Mouse (Mus musculus) kidney, embryonic 16.5 days (tissue): ENCODE measurements around the gene Krtcap2. TPM values are rescaled to one million over a fixed set of nuclear protein-coding genes. Genes with fewer than 3 reads are reported as not detected.
A peak's percentile ranks its signal among the peaks of the same experiment; 100 is the strongest.

ENCODE experiments used
- ATAC-seq: fragments of 200-750 bp; cut with Nextera tagmentation; 2 replicates; pipeline ENCODE4 v1.8.0; 2017; ENCODE audit warnings: moderate TSS enrichment; ENCODE audit not compliant: low FRiP score, low TSS enrichment
- H3K27ac ChIP-seq: fragments of 300-500 bp; sonication (generic); 2 replicates; pipeline ENCODE4 v1.5.1; 2014; ENCODE audit warnings: low read length
- H3K27me3 ChIP-seq: fragments of 300-500 bp; sonication (generic); 2 replicates; pipeline ENCODE4 v1.6.1; 2014; ENCODE audit warnings: low read length, control low read depth, mixed read lengths; ENCODE audit not compliant: insufficient read depth
- H3K36me3 ChIP-seq: fragments of 300-500 bp; sonication (generic); 2 replicates; pipeline ENCODE4 v1.6.1; 2014; ENCODE audit warnings: low read length, control low read depth, mixed read lengths; ENCODE audit not compliant: insufficient read depth
- H3K4me1 ChIP-seq: fragments of 300-500 bp; sonication (generic); 2 replicates; pipeline ENCODE4 v1.6.1; 2014; ENCODE audit warnings: low read length, control low read depth, mixed read lengths; ENCODE audit not compliant: insufficient read depth
- H3K4me2 ChIP-seq: fragments of 300-500 bp; sonication (generic); replicated peaks from 2 replicates; pipeline ENCODE4 v1.6.1; 2014; ENCODE audit warnings: low read depth, low read length
- H3K4me3 ChIP-seq: fragments of 300-500 bp; sonication (generic); 2 replicates; pipeline ENCODE4 v1.5.1; 2014; ENCODE audit warnings: mild to moderate bottlenecking, low read length
- H3K9ac ChIP-seq: fragments of 300-500 bp; sonication (generic); replicated peaks from 2 replicates; pipeline ENCODE4 v1.6.1; 2014; ENCODE audit warnings: low read length
- H3K9me3 ChIP-seq: fragments of 300-500 bp; sonication (generic); 2 replicates; pipeline ENCODE4 v1.6.1; 2016; ENCODE audit warnings: low read length, control low read depth
- WGBS: fragments of 180-500 bp; shearing (Covaris S2); extraction: QIAGEN DNeasy Blood & Tissue Kit; methylation state at CpG from one replicate; pipeline ENCODE4 v1.1.7; 2014; 5-methylcytosine and 5-hydroxymethylcytosine counted together
- polyA plus RNA-seq: library from polyadenylated mRNA; unstranded; fragments of >200 nt; fragmentation: Nextera tagmentation; extraction: Ambion mirVana; gene quantifications from 2 replicates; pipeline ENCODE4 v1.2.1, GENCODE M21; 2015

The Krtcap2 gene
- polyA plus RNA-seq, 1 experiment from 2014 or later: 272 TPM

DNA sequence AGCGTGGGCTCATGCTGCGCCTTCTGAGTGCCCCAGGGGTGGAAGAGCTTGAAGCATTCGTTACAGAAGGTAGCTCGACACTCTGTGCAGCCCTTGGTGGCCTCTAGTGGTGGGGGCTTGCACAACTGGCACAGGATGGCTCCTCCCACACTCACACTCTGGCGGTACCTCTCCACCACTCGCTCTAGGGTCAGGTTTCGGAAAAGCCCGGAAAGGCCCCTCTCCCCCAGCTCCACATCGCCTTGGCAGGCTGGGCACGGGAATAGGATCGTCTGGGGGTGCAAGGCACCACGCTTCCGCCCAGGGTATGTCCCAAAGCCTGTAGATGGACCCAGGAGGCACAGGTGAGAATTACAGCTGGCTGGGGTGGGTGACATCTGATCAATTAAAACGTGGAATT is 2.2 kb upstream of the Krtcap2 start:
- peak; percentile 59 for ATAC-seq
- no peaks in the 10 kb centered on the region for H3K9me3 ChIP-seq
- peak overlapping the region; percentile 92 for H3K4me2 ChIP-seq
- peaks cover 7% of the 10 kb centered on the region; the same call in 1 of the 2 replicates for H3K27me3 ChIP-seq
- 0 out of 2 replicates have a peak, but pooled peaks cover 2% of the 10 kb centered on the region for H3K36me3 ChIP-seq
- H3K4me3 ChIP-seq: peak overlapping the region; percentile 89
- H3K4me1 ChIP-seq: peaks cover 43% of the 10 kb centered on the region
- H3K9ac ChIP-seq: 0 out of 2 replicates have a peak overlapping the region, but pooled peaks have one; percentile 26
- WGBS: 12% methylated on average over 14 of the region's 14 CpGs
- H3K27ac ChIP-seq: peak overlapping the region; percentile 43; the same call in 1 of the 2 replicates

DNA sequence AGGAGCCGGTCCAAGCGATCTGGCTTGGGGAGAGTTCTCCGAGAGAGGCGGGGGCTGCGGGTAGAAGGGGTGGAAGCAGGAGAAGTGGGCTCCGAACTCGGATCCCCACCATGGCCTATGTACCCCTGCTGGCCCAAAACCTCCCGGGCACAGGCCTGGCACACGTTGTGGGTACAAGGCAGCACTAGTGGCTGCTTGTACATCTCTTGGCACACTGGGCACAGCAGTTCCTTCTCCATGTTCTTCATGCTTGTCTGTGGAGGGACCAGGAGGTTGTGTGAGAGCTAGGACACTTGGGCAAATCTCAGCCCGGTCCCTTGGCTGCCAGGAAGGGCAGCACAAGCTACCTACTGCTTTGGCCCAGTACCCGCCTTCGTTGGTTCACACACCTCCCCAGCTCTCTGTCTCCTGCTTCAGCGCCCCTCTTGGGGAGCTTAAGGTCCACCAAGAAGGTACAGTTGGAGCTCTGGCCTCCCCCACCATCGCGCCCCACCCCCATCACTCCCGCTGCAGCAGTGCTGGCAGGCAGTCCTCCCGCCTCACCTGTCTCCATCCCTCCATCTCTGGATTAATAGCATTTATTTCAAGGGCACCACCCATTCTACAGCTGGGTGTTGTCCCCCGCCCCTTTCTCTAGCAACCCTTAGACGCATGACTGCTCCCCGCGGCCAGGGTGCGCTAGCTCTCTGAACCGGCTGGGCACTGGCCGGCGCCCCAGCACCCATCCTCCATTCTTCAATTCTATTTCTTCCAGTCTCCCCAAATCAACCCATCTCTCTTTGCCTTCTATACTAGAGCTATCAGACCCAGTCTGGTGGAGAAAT is 1.4 kb upstream of the Krtcap2 start:
- H3K27ac ChIP-seq: peak overlapping the region; percentile 65
- ATAC-seq: peak; percentile 6; the same call in 1 of the 2 replicates
- peak overlapping the region; percentile 65 for H3K9ac ChIP-seq

DNA sequence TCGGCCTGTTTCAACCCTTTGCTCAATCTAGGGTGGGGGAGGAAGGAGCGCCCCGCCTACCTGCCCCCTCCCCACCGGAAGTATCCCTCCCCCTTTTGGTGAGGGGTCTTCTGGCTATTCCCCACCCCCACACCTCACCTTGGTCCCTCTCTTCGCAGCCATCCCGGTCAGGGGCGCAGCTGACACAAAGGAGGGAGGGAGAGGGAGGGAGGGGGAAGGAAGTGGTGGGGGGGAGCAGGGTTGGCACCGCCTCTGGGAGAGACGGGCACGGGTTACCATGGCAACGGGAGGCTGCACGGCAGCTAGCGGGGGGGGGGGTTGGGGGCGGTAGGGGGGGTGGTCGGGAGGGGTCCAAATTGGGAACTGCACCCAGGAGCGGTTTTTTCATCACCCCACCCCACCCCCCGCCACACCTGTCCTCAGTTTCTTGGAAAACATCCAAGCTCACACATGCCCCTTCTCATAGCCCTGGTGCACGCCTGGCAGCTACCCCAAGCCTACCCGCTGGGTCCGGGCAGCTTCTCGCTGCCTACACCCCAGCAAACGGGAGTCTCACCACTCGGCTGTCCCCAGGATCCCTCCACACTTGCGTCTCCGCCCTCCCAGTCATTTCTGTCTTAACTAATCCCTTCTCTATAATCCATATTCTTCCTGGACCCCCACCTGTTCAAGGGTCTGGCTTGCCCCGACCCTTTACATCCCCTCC is 631 bp upstream of the Krtcap2 start:
- H3K9ac ChIP-seq: peak overlapping the region; percentile 65
- 0 out of 2 replicates have a peak, but pooled peaks have one; percentile 5 for ATAC-seq
- H3K9me3 ChIP-seq: no peaks in the 10 kb centered on the region
- H3K36me3 ChIP-seq: peaks cover 10% of the 10 kb centered on the region; the same call in 1 of the 2 replicates
- peak overlapping the region; percentile 65; the same call in 1 of the 2 replicates for H3K27ac ChIP-seq
- H3K4me2 ChIP-seq: peak overlapping the region; percentile 92
- peaks cover 7% of the 10 kb centered on the region; the same call in 1 of the 2 replicates for H3K27me3 ChIP-seq
- peaks cover 43% of the 10 kb centered on the region for H3K4me1 ChIP-seq
- peak overlapping the region; percentile 89 for H3K4me3 ChIP-seq
- under 1% methylated on average over 23 of the region's 26 CpGs for WGBS

More for the DNA sequence above, 1.4 kb upstream of the Krtcap2 start:
- H3K4me3 ChIP-seq: peak overlapping the region; percentile 89
- peak overlapping the region; percentile 92 for H3K4me2 ChIP-seq
- peaks cover 7% of the 10 kb centered on the region; the same call in 1 of the 2 replicates for H3K36me3 ChIP-seq
- H3K9me3 ChIP-seq: no peaks in the 10 kb centered on the region
- peaks cover 7% of the 10 kb centered on the region; the same call in 1 of the 2 replicates for H3K27me3 ChIP-seq
- WGBS: 10% methylated on average over 25 of the region's 25 CpGs
- peaks cover 43% of the 10 kb centered on the region for H3K4me1 ChIP-seq

DNA sequence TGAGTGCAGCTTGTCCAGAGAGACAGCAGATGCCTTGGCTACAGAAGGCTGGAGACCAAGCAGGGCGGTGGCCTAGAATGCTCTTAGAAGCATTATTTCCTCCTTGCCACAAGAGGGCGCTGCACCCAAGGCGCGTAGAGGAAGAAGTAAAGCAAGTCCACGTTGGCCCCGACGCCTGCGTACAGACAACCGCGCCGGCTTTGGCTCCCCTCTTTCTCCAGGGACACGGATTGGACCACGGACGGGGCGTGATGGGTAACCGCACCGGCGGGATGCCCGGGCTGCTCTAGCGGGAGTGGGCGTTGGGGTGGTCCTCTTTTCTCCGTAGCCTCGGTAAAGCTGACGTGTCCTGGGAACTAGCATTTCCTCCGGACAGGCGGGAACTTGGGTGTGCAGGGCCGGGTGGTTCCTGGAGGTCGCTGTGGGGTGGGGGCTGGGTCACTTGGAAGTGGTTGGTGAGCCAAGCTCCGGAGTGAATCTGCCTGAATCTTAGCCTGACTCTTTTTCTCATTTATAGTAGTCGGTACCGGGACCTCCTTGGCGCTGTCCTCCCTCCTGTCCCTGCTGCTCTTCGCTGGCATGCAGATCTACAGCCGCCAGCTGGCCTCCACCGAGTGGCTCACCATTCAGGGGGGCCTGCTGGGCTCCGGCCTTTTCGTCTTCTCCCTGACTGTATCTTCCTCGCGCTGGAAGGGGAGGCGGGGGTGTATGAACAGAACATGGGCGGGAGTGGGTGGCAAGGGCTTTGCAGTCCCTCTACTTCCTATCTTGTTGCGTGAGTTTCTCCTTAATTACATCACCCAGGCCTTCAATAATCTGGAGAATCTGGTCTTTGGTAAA is 715 bp downstream of the Krtcap2 start, which contains the start of gene Trim46:
TSS of gene Trim46 (minus strand) at position 49 of the 840 bp plus-strand sequence.
- Histone ChIP-seq H3K27ac (peak within 1 kb of the TSS; percentile 84), H3K9me3 (no peaks in the 10 kb centered on the region), H3K36me3 (peaks cover 10% of the 10 kb centered on the region; the same call in 1 of the 2 replicates), H3K4me1 (peaks cover 53% of the 10 kb centered on the region), H3K4me3 (peak within 1 kb of the TSS; percentile 89), H3K4me2 (peak within 1 kb of the TSS; percentile 92), H3K9ac (peak within 1 kb of the TSS; percentile 86), H3K27me3 (peaks cover 7% of the 10 kb centered on the region; the same call in 1 of the 2 replicates)
- ATAC-seq: peak; percentile 59
- WGBS: under 1% methylated on average over 42 of the region's 42 CpGs

DNA sequence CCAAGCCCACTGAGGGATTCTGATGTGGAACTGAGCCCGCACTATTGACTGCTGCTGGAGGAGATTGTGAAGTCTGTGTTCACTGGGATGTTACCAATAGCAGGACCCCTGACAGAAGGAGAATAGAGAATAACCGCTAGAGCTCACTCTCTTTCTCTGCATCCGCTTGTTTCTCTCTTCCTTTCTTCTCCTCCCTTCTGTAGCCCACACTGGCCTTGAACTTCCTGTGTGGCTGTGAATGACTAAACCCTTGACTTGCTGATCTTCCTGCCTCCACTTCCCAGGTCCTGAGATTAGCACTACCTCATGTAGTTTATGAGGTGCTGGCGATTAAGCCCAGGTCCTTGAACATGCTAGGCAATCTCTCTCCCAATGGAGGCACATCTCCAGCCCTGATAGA is 1.7 kb downstream of the Krtcap2 start:
- peak overlapping the region; percentile 86 for H3K9ac ChIP-seq
- H3K9me3 ChIP-seq: no peaks in the 10 kb centered on the region
- H3K27me3 ChIP-seq: peaks cover 7% of the 10 kb centered on the region; the same call in 1 of the 2 replicates
- no peak overlapping the region for H3K27ac ChIP-seq
- H3K4me3 ChIP-seq: peak overlapping the region; percentile 89
- H3K36me3 ChIP-seq: peaks cover 10% of the 10 kb centered on the region; the same call in 1 of the 2 replicates
- H3K4me1 ChIP-seq: peaks cover 59% of the 10 kb centered on the region
- no peak for ATAC-seq
- peak overlapping the region; percentile 92 for H3K4me2 ChIP-seq
- WGBS: 75% methylated on average over 4 of the region's 4 CpGs

DNA sequence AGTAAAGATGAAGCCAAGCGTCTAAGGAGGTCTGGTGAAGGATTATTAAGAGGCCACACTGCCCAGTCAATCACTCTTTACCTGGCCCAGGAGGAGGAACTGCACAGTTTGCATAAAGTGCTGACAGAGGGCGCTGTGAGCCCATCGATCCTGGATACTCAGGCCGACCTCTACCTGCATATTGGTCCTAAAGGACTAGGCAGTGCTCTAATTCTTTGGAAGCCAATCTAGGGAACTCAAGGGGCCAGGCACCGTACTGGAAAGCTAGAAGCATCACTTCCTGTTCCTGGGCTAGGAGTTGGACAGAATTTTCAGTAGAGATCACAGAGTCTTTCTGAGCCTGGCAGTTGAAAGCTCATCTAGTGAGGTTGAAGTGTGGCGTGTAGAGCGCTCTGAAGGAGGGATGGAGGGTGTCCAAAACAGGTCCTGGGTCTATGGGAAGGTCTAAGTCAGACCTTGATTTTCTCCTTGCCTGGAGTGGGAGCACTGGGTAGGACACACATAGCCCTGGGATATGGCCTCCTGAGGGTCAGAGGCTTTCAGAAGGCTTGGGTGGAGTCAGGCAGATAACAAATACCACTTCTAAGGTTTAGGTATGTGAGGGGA is 4.8 kb downstream of the Krtcap2 start:
- Histone ChIP-seq H3K9me3 (no peaks in the 10 kb centered on the region), H3K4me3 (no peak overlapping the region), H3K27ac (peak overlapping the region; percentile 52; the same call in 1 of the 2 replicates), H3K9ac (no peak overlapping the region), H3K4me2 (no peak overlapping the region), H3K27me3 (no peaks in the 10 kb centered on the region), H3K36me3 (peaks cover 10% of the 10 kb centered on the region; the same call in 1 of the 2 replicates), H3K4me1 (peaks cover 31% of the 10 kb centered on the region)
- ATAC-seq: 0 out of 2 replicates have a peak, but pooled peaks have one; percentile 3
- WGBS: 16% methylated on average over 7 of the region's 7 CpGs

DNA sequence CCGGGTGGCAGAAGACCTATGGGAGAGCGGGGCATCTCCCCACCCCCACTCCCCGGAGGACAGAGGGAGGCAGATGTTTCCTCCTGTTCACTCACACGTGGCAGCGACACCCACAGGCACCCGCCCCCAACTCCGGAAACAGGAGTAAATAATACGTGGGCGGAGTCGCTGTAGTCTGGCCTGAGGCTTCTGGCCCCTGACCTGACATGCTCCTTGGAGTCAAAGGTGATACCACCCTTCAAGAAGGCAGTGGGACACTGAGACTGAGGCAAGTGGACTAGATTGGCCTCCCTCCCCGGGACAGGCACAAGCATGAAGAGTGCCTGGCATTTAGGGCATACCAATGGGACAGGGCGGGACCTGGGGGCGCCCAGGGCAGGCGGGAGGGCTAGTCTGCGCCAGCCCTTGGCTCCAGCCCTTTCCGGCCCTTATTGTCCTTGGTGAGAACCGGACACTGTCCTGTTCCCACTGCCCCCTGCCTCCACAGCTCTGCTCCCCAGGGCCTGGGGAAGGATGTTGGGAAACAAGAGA is 5.7 kb downstream of the Krtcap2 start:
- ATAC-seq: peak; percentile 67
- Histone ChIP-seq H3K4me1 (peaks cover 25% of the 10 kb centered on the region), H3K36me3 (peaks cover 10% of the 10 kb centered on the region; the same call in 1 of the 2 replicates), H3K4me3 (no peak overlapping the region), H3K9me3 (no peaks in the 10 kb centered on the region), H3K9ac (no peak overlapping the region; the same call in 1 of the 2 replicates), H3K4me2 (peak overlapping the region; percentile 45), H3K27ac (peak overlapping the region; percentile 59), H3K27me3 (no peaks in the 10 kb centered on the region)
- WGBS: under 1% methylated on average over 17 of the region's 17 CpGs

DNA sequence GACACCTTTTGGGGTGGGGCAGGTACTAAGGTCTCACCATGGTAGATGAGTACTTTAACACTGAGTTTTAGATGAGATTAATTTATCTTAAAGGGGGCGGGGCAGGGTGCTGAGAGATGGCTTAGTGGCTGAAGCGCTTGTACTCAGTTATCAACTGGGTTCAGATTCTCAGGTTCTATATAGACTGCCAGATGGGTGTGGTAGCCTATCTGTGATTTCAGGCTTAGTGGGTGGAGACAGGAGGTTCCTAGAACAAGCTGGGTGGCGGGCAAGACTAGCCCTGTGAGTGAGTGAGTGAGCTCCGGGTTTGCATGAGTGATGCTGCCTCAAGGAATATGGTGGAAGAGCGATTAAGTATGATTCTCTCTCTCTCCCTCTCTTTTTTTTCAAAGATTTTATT is 9.2 kb downstream of the Krtcap2 start:
- ATAC-seq: no peak
- Histone ChIP-seq H3K9me3 (no peaks in the 10 kb centered on the region), H3K36me3 (no peaks in the 10 kb centered on the region), H3K4me3 (no peak overlapping the region), H3K27me3 (no peaks in the 10 kb centered on the region), H3K9ac (no peak overlapping the region), H3K27ac (no peak overlapping the region), H3K4me1 (peaks cover 16% of the 10 kb centered on the region), H3K4me2 (no peak overlapping the region)
- 94% methylated on average over 5 of the region's 5 CpGs for WGBS
